Mouse (Mus musculus) lung, postnatal 25 days (tissue): ENCODE measurements around the gene Snx11.
A peak's percentile ranks its signal among the peaks of the same experiment; 100 is the strongest.
"Not testable (repeated sequence)": the region's sequence is repeated elsewhere in the genome, so short reads cannot be mapped to it uniquely, and the experiment has no call there.

Experiments
- DNase-seq: peaks from one replicate; pipeline ENCODE4 v3.0.0; 2022; ENCODE audit warnings: low spot score

Snx11 gene

GRCm38 (mm10) chr11:96776968-96777962 lies at the start of gene Snx11:
Gene Snx11, minus strand, starts transcription at chr11:96777559.
- DNase-seq = peak; percentile 100

GRCm38 (mm10) chr11:96826481-96826880 lies 49.1 kb upstream of the Snx11 start:
- no peak for DNase-seq

DNA sequence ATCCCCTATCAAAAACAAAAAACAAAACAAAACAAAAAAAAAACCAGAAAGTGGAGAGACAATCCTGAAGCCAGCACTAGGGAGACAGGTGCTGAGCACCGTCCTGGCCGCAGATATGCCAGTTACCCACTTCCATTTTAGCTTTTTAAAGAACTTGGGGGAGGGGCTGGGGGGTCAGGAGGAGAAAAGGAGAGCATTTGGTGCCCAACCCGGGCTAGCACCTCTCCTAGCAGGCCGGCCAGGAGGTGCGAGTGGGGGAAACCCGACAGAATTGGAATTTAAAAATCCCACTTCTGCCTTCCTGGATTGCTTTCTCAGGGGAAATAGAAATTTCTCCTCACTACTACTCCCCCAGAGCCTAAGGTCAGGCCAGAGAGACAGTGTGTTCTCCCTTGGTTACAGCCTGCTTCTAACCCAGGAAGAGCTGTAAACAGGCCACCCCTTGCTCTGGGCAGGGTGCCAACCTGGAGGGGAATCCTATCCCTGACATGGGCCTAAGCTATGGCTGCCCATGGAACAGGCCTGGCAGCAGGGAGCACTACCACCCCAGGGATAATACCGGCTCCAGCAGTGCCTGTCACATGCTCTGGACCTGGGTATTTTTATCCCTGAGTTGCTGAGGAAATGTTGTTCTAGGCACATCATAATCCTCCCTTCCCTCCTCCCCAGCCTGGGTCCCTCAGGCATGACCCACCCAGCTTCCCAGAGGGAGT lies 47.6 kb upstream of the Snx11 start:
- peak; percentile 75 for DNase-seq

DNA sequence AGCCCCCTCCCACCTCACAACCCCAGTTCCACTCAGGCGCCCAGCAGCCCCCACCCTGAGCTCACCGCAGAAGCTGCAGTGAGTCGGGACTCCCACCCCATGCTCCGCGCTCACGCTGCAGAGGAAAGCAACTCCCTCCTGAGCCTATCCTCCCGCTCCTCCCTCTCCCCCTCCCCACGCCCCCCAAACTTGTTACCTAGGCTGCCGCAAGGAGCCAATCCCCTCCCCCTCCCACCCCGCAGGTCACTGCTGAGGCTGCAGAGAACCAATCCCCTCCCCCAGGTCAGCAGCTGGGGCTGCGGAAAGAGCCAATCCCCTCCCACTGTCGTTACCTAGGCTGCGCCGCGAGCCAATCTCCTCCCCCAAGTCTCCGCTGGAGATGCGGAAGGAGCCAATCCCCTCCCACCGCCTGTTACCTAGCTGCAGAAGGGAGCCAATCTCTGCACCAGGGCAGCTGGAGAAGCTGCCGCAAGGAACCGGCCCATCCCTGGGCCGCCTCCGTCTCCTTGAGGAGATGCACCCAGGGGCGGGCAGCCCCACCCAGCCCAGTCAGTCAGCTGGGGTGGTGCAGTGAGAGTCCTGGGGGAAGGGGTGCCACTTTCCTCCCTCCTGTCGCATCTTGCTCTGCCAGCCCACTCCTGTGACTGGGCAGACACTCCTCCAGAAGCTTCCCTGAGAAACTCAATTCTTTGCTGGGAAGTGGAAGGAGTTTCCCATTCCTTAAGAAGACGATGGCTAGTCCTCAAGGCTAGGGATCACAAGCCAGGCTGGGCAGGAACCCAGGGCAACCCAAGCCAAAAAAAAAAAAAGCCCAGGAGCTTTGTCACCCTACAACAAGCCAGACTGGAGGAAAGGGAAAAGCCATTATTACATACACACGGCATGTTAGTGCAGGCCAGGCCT lies 46.8 kb upstream of the Snx11 start:
- DNase-seq = peak; percentile 91

DNA sequence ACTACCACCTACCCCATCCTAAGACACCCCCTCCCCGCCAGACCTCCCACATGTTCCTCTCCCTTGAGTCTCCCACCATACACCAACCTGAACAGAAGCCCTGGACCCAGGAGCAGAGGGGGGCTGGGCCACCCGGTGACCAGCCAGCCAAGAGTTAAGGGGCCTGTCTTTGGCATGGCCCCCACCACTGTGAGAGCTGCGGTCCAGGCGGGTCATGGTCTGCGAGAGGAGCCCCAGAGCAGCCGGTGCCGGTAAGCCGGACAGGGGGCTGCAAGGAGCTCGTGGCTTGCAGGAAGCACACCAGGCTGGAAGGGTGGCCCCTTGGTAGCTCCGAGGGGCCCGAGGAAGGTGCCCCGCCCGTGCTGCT lies 46.1 kb upstream of the Snx11 start:
- DNase-seq = no peak

DNA sequence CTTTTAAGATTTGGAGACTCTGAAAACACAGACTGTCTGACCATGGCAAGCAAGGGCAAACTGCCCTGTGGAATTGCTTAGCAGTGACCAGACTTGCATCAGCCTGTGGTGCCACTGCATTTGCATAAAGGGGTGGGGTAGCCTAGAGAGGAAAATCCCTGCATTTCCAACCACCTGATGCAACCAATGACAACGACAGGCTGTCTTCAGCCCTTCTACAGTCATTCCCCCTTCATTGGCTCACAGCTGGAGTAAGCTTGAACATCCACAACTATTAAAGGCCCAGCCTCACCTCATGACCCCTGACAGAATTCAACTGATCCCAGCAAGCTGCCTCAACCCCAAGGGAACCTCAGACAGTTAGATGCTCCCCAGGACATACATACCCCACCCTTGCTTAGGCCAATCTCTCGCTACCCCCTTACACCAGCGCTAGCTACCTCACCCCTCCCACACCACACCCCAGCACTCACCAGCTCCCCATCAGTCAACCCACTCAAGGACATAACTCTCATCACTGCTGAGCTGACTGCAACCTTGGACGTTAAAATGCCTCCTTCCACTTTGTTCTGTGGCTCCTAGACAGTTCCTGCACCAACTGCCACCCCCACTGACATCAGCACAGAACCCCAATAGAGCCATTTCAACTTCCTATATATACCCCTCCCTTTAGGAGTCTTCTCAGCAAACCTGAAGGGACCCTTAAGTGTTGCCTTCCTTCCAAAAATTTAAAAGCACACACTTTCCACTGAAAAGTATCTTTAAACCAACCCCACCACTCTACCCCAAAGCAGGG lies 45.5 kb upstream of the Snx11 start:
- peak; percentile 32 for DNase-seq

DNA sequence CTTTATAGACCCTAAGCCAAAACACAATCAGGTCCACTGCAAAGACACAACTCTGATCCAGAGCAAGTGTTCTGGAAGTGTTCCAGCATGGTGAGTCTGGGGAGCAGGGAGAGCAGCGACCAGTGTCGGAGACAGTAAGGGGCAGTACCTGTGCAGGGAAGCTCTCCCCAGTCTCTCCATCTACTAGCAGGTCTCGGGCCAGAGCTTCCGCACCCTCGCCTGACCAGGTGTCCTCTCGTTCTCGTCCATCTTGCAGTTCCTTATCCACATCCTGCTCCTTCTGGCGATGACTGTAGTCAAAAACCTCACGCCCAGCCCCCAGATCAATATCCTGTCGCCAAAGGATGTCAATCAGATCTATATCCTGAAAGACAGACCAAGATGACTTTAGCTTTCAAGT lies 44.6 kb upstream of the Snx11 start:
- no peak for DNase-seq

- no peak for DNase-seq
These were observed 40.9 kb upstream of the Snx11 start for GRCm38 (mm10) chr11:96818128-96818710.

GRCm38 (mm10) chr11:96816979-96817378 lies 39.6 kb upstream of the Snx11 start:
- DNase-seq = no peak

DNA sequence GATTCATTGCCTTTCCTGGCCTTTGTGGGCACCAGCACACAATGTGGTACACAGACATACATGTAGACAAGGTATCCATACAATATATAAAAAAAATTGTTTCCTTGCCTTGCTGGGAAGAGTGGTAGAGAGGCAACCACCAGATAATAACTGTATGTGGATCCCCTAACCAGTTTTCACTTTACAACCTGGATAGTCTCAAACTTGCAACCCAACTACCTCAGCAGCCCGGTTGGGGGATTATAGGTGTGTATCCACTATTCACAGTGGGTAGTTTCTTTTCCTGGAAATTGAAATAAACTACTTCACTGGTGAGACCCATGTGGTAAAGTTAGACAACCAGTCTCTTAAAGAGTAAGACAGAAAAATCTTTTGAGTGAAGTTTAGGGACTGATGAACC lies 39.1 kb upstream of the Snx11 start:
- no peak for DNase-seq

DNA sequence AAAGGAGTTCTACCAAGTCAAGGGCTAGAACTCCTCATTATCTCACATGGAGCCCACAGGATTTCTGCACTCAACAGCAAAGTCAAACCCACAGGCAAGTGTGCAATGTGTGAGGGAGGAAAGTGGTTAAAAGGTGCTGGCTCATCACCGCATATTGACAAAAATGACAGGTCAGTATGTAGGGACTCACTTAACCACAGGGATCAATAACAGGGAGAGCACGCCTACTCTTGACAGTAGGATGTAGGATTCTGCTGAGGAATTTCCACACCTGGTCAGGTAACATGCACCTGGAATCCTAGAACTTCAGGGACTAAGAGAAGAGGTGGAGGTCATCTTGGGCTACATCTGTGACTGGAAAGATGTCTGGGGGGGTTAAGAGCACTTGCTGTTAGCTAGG lies 38.5 kb upstream of the Snx11 start:
- DNase-seq = no peak

DNA sequence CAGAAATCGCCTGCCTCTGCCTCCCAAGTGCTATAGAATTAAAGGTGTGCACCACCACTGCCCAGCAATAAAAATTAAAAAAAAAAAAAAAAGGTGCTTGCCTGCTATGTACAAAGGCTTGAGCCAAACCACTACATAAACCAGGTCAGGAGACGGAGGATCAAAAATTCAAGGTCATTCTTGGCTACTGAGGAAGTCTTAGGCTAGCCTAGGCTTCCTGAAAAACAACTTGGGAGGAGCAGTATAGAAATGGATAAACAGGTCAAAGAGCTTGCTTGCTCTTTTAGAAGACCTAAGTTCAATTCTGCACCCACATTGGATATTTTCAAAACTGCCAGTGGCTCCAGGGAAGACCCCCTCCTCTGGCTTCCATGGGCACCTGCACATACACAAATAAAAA lies 37.1 kb upstream of the Snx11 start:
- no peak for DNase-seq

DNA sequence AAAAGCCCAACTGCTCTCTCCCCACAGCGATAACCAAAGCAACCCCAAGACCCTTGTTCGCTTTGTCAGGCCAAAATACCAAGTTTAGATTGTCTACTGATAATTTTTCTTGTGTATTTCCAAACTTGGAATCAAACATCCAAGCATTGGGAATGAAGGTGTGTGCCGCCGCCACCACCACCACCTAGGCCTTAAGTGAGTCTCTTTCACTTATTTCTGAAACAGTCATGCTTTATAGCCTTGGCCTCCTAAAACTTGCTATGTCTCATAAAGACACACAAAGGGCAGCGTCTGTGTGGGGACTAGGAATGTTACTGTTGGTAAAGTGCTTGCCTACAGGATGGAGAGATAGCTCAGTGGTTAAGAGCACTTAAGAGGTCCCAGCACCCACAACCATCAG lies 36.6 kb upstream of the Snx11 start:
- DNase-seq = no peak

GRCm38 (mm10) chr11:96813455-96813854 lies 36.1 kb upstream of the Snx11 start:
- no peak for DNase-seq

GRCm38 (mm10) chr11:96811188-96811587 lies 33.8 kb upstream of the Snx11 start:
- not testable (repeated sequence) for DNase-seq

GRCm38 (mm10) chr11:96809562-96810235 lies 32.3 kb upstream of the Snx11 start:
- DNase-seq = no peak

DNA sequence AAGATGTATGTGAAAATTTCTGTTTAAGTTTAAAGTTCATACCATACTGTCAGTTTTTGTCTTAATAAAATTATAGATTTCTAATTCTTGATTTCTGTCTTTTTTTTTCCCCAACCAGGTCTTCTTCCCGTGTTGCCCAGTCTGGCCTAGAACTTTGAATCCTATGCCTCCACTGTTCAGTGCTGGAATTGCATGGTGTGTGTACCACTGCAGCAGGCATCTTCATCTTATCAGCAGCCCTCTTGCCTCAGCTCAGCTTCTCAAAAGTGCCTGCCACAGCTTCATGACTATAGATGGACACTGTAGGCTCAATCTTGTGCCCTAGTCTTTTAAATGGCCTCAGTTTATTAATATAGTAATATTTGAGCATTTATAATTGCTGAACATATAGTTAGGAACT lies 30.7 kb upstream of the Snx11 start:
- no peak for DNase-seq

DNA sequence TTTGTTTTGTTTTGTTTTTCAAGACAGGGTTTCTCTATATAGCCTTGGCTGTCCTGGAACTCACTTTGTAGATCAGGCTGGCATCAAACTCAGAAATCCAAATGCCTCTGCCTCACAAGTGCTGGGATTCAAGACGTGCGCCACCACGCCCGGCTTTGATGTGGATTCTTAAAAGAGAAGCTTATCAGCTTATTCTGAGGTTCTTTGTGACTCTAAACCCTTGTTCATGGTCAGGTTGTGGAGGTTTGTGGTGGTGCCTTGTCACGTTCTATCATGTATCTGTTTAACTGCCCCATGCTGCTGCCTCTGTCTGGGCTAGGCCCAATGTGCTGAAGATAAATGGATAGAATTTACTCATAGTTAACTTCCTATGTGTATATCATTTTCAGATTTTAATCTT lies 28.2 kb upstream of the Snx11 start:
- no peak for DNase-seq

- no peak for DNase-seq
These were observed 22.2 kb upstream of the Snx11 start for GRCm38 (mm10) chr11:96799511-96799910.

DNA sequence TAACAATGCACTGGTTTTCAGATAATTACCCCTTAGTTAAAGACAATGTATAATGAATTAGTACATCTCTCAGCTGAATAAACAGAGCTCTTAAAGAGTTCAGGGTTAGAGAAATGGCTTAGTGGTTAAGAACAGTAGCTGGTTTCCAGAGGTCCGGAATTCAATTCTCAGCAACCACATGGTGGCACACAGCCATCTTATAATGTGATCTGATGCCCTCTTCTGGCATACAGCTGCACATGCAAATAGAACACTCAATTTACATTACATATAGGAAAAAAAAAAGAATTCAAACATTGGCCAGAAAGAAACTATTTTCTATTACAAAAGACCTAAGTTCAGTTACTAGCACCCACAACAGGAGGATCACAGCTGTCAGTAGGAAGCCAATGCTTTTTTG lies 19.2 kb upstream of the Snx11 start:
- DNase-seq = no peak
